Mouse (Mus musculus) forebrain, embryonic 12.5 days (tissue): Measurements from ENCODE around the gene Vmn2r16. TPM values are rescaled to one million over a fixed set of nuclear protein-coding genes. Genes with fewer than 3 reads are reported as not detected.

Experiments used
- ATAC-seq: fragments of 200-750 bp; cut with Nextera tagmentation; 2 replicates; pipeline ENCODE4 v1.8.0; 2017; ENCODE audit warnings: moderate TSS enrichment; ENCODE audit not compliant: low FRiP score
- H3K27ac ChIP-seq: fragments of 300-500 bp; sonication (generic); 2 replicates; pipeline ENCODE4 v1.5.1; 2016; ENCODE audit warnings: mild to moderate bottlenecking
- H3K27me3 ChIP-seq: fragments of 300-500 bp; sonication (generic); 2 replicates; pipeline ENCODE4 v1.6.1; 2016; ENCODE audit warnings: mild to moderate bottlenecking
- H3K36me3 ChIP-seq: fragments of 300-500 bp; sonication (generic); replicated peaks from 2 replicates; pipeline ENCODE4 v1.6.1; 2016; ENCODE audit warnings: mild to moderate bottlenecking
- H3K4me1 ChIP-seq: fragments of 300-500 bp; sonication (generic); 2 replicates; pipeline ENCODE4 v1.6.1; 2016
- H3K4me2 ChIP-seq: fragments of 300-500 bp; sonication (generic); 2 replicates; pipeline ENCODE4 v1.6.1; 2016; ENCODE audit warnings: mild to moderate bottlenecking, moderate library complexity
- H3K4me3 ChIP-seq: fragments of 300-500 bp; sonication (generic); replicated peaks from 2 replicates; pipeline ENCODE4 v1.5.1; 2016; ENCODE audit warnings: mild to moderate bottlenecking
- H3K9ac ChIP-seq: fragments of 300-500 bp; sonication (generic); 2 replicates; pipeline ENCODE4 v1.6.1; 2016; ENCODE audit warnings: mild to moderate bottlenecking
- H3K9me3 ChIP-seq: fragments of 300-500 bp; sonication (generic); 2 replicates; pipeline ENCODE4 v1.6.1; 2016
- WGBS: fragments of 180-500 bp; shearing (Covaris S2); methylation state at CpG from one replicate; pipeline ENCODE4 v1.1.7; 2016; 5-methylcytosine and 5-hydroxymethylcytosine counted together
- polyA plus RNA-seq: library from polyadenylated mRNA; unstranded; fragments of >200 nt; fragmentation: Nextera tagmentation; extraction: Ambion mirVana; gene quantifications from 2 replicates; pipeline ENCODE4 v1.2.1, GENCODE M21; 2016

Vmn2r16 gene
- polyA plus RNA-seq: not detected in 2 replicates

DNA sequence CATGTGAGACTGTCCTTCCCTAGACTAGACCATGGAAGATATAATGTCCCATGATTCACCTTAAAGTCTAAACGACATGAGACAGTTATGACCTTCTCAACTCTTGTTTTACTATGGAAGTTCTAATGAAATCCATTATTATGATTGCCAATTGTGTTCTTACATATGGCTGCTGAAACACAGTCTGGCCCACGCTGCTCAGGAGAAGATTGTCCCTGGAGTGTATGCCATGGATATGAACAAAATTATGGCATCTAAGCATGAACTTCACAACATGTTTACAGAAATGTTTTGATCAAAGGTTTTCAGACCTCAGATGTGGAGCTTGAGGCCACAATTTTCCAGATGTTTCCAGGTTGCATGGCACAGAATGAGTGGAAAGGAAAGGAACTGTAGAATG, at the start of gene Vmn2r16:
Vmn2r16 (plus strand) TSS at position 301 of the 400 bp plus-strand sequence.
- ATAC-seq: no peak
- H3K4me3 ChIP-seq: no peak within 1 kb of the TSS
- no peaks in the 10 kb centered on the region for H3K36me3 ChIP-seq
- H3K27me3 ChIP-seq: no peaks in the 10 kb centered on the region
- peaks cover 20% of the 10 kb centered on the region for H3K9me3 ChIP-seq
- H3K4me1 ChIP-seq: no peaks in the 10 kb centered on the region
- no peak within 1 kb of the TSS for H3K27ac ChIP-seq
- WGBS: 65% methylated on average over 2 of the region's 2 CpGs
- no peak within 1 kb of the TSS for H3K4me2 ChIP-seq
- no peak within 1 kb of the TSS for H3K9ac ChIP-seq

DNA sequence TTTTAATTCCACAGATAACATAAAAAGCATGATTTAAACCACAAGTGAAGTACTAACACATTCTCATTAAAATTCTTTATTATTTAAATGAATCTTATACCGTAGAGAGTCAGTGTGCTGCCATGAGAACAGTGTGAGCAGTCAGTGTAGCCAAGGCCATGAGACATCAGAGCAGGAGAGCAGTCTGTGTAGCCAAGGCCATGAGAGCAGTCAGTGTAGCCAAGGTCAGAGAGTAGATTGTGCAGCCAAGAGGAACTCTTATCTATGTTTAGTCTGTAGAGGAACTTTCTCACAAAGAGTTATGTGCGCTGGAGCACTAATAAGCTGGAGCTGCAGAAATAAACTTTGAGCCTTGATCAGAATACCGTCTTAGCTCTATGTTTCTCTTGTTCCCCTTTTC, 35.3 kb upstream of the Vmn2r16 start:
- no peak for ATAC-seq

DNA sequence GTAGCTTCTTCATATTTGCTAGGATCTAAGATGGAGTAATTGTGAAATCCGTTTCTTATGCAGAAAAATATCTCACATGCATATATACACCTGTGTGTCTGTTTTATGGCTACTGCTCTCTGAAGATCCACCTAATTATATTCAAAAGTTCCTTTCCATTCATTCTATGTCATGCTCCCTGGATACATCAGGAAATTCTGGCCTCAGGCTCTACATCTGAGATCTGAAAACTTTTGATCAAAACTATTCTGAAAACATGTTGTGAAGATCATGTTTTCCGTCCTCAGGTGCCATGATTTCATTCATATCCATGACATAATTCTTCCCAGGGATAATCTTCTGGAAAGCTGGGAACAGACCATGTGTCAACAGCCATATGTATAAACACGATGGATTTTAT, 32.4 kb upstream of the Vmn2r16 start, which contains the start of gene Vmn2r15:
Vmn2r15 (minus strand) TSS at position 101 of the 400 bp plus-strand sequence.
- H3K4me1 ChIP-seq: no peaks in the 10 kb centered on the region
- H3K27ac ChIP-seq: no peak within 1 kb of the TSS
- no peaks in the 10 kb centered on the region for H3K27me3 ChIP-seq
- H3K36me3 ChIP-seq: no peaks in the 10 kb centered on the region
- ATAC-seq: no peak
- H3K4me3 ChIP-seq: no peak within 1 kb of the TSS
- H3K9me3 ChIP-seq: peaks cover 8% of the 10 kb centered on the region
- no peak within 1 kb of the TSS for H3K4me2 ChIP-seq
- 67% methylated on average over 3 of the region's 3 CpGs for WGBS
- H3K9ac ChIP-seq: no peak within 1 kb of the TSS

More for the DNA sequence above, 35.3 kb upstream of the Vmn2r16 start:
- Histone ChIP-seq H3K4me3 (no peak overlapping the region), H3K36me3 (no peaks in the 10 kb centered on the region), H3K27ac (no peak overlapping the region), H3K27me3 (no peaks in the 10 kb centered on the region), H3K9me3 (peaks cover 4% of the 10 kb centered on the region; the same call in 1 of the 2 replicates), H3K4me1 (no peaks in the 10 kb centered on the region), H3K9ac (no peak overlapping the region), H3K4me2 (no peak overlapping the region)
- WGBS: 80% methylated on average over 3 of the region's 3 CpGs

DNA sequence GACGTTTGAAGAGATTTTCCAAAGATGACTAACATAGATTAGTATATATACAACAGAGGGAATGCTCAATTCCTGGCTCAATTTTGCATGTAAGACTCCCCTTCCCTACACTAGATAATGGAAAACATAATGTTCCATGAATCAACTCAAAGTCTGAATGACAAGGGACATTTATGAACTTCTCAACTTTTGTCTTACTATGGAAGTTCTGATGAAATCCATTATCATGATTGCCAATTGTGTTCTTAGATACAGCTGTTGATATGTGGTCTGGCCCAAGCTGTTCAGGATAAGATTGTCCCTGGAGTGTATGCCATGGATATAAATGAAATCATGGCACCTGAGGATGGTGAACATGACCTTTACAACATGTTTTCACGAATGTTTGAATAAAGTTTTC, 89.4 kb downstream of the Vmn2r16 start, which contains the start of gene Vmn2r17:
Vmn2r17 (plus strand) TSS at position 301 of the 400 bp plus-strand sequence.
- WGBS: 63% methylated on average over 2 of the region's 2 CpGs
- H3K9ac ChIP-seq: no peak within 1 kb of the TSS
- no peak for ATAC-seq
- H3K36me3 ChIP-seq: no peaks in the 10 kb centered on the region
- peaks cover 8% of the 10 kb centered on the region; the same call in 1 of the 2 replicates for H3K9me3 ChIP-seq
- H3K27me3 ChIP-seq: no peaks in the 10 kb centered on the region
- no peak within 1 kb of the TSS for H3K4me3 ChIP-seq
- H3K27ac ChIP-seq: no peak within 1 kb of the TSS
- no peak within 1 kb of the TSS for H3K4me2 ChIP-seq
- no peaks in the 10 kb centered on the region for H3K4me1 ChIP-seq

Other genes with a start within 250 kb of the Vmn2r16 start
- gene Vmn2r12, start 232.2 kb upstream of the Vmn2r16 start, polyA plus RNA-seq: not detected in 2 replicates
- not detected in 2 replicates for gene Vmn2r13, start 138.0 kb upstream of the Vmn2r16 start, polyA plus RNA-seq
- gene Vmn2r14, start 105.5 kb upstream of the Vmn2r16 start, polyA plus RNA-seq: not detected in 2 replicates
- not detected in 2 replicates for gene Vmn2r15, start 32.5 kb upstream of the Vmn2r16 start, polyA plus RNA-seq
- not detected in 2 replicates for gene Vmn2r17, start 89.5 kb downstream of the Vmn2r16 start, polyA plus RNA-seq
- 4.5 and 5.3 TPM in 2 replicates for gene Crlf2, start 228.8 kb downstream of the Vmn2r16 start, polyA plus RNA-seq